ENCODE assay signal across 23 mouse cellular contexts in genomic region chr17:15401716-15402115, GRCm38 (mm10). TPM values are rescaled to one million over a fixed set of nuclear protein-coding genes. Genes with fewer than 3 reads are reported as not detected.
DNase-seq lines count a peak whose midpoint lies in the region; ATAC-seq and TF ChIP-seq lines count a peak whose summit lies in the region.
"Had no signal": no experiment of that assay in that cellular context is flagged by ENCODE, and none has a peak within 500 bp of the region (broad histone marks: within the 10 kb centered on the region; RNA-seq: fewer than 3 reads in every experiment).

No protein-coding gene starts in this region.

- H3K27ac ChIP-seq in liver, postnatal 0 days (ENCODE audit: low read depth), result no peak overlapping the region
- no peak overlapping the region for H3K27ac ChIP-seq in liver, embryonic 12.5 days
- H3K27ac ChIP-seq in midbrain, embryonic 10.5 days (replicated peaks), result no peak overlapping the region
- H3K27ac ChIP-seq in midbrain, embryonic 16.5 days (ENCODE audit: low read length), result no peak overlapping the region
- no peak overlapping the region for H3K27ac ChIP-seq in kidney, embryonic 16.5 days (ENCODE audit: low read length)

- H3K9me3 ChIP-seq in liver, postnatal 0 days (ENCODE audit: low read length), result no peaks in the 10 kb centered on the region
- H3K9me3 ChIP-seq in liver, embryonic 12.5 days (replicated peaks), result no peaks in the 10 kb centered on the region
- H3K9me3 ChIP-seq in midbrain, embryonic 10.5 days (replicated peaks), result no peaks in the 10 kb centered on the region
- no peaks in the 10 kb centered on the region for H3K9me3 ChIP-seq in midbrain, embryonic 16.5 days (replicated peaks; ENCODE audit: control insufficient read depth, low read length, poor library complexity, severe bottlenecking)
- no peaks in the 10 kb centered on the region for H3K9me3 ChIP-seq in kidney, embryonic 16.5 days (ENCODE audit: low read length)
- H3K9me3 ChIP-seq: G1E had no signal

- H3K4me2 ChIP-seq in liver, postnatal 0 days (ENCODE audit: low read depth, low read length), result no peak overlapping the region
- no peak overlapping the region for H3K4me2 ChIP-seq in liver, embryonic 12.5 days
- H3K4me2 ChIP-seq in midbrain, embryonic 16.5 days (ENCODE audit: low read length), result no peak overlapping the region
- no peak overlapping the region for H3K4me2 ChIP-seq in kidney, embryonic 16.5 days (replicated peaks; ENCODE audit: low read depth, low read length)

- 92% methylated on average over 17 of the region's 17 CpGs for WGBS in liver, postnatal 0 days (ENCODE audit: insufficient replicate concordance)
- WGBS in liver, embryonic 12.5 days (ENCODE audit: insufficient replicate concordance), result 87% methylated on average over 17 of the region's 17 CpGs
- WGBS in midbrain, embryonic 10.5 days, result 96% methylated on average over 17 of the region's 17 CpGs
- 98% methylated on average over 17 of the region's 17 CpGs for WGBS in midbrain, embryonic 16.5 days
- 95% methylated on average over 17 of the region's 17 CpGs for WGBS in kidney, embryonic 16.5 days

- H3K4me1 ChIP-seq in liver, postnatal 0 days (ENCODE audit: insufficient read depth), result peaks cover 5% of the 10 kb centered on the region
- peaks cover 8% of the 10 kb centered on the region for H3K4me1 ChIP-seq in liver, embryonic 12.5 days
- peaks cover 20% of the 10 kb centered on the region for H3K4me1 ChIP-seq in midbrain, embryonic 10.5 days
- peaks cover 19% of the 10 kb centered on the region for H3K4me1 ChIP-seq in midbrain, embryonic 16.5 days (ENCODE audit: control insufficient read depth, insufficient read depth, low read length)
- peaks cover 9% of the 10 kb centered on the region for H3K4me1 ChIP-seq in kidney, embryonic 16.5 days (ENCODE audit: insufficient read depth, low read length)

- ATAC-seq in liver, postnatal 0 days, result no peak
- no peak for ATAC-seq in liver, embryonic 12.5 days
- ATAC-seq in midbrain, embryonic 16.5 days, result no peak
- 0 out of 2 replicates have a peak, but pooled peaks have one; percentile 27 for ATAC-seq in monocyte, adult 5-6 weeks (replicated peaks; ENCODE audit: insufficient number of reproducible peaks, low FRiP score, low TSS enrichment, poor library complexity, severe bottlenecking)
- ATAC-seq in kidney, embryonic 16.5 days (ENCODE audit: low FRiP score, low TSS enrichment), result no peak
- ATAC-seq: activated CD4-positive, CD25-positive, alpha-beta regulatory T cell, adult 4 months; CD4-positive, CD25-positive, alpha-beta regulatory T cell, adult 4 months; Patski had no signal

- H3K27me3 ChIP-seq in liver, postnatal 0 days (ENCODE audit: insufficient read depth, low read length), result no peaks in the 10 kb centered on the region
- no peaks in the 10 kb centered on the region for H3K27me3 ChIP-seq in liver, embryonic 12.5 days (replicated peaks)
- no peaks in the 10 kb centered on the region for H3K27me3 ChIP-seq in midbrain, embryonic 10.5 days (ENCODE audit: low read depth, poor library complexity, severe bottlenecking)
- no peaks in the 10 kb centered on the region for H3K27me3 ChIP-seq in midbrain, embryonic 16.5 days (ENCODE audit: control insufficient read depth, insufficient read depth, low read depth, low read length)
- H3K27me3 ChIP-seq in kidney, embryonic 16.5 days (ENCODE audit: insufficient read depth, low read length), result no peaks in the 10 kb centered on the region
- H3K27me3 ChIP-seq: CH12.LX, Patski had no signal

- TF ChIP-seq CTCF in liver, postnatal 0 days (IDR thresholded peaks at IDR 0.05; ENCODE audit: low read depth), result no peak

- H3K9ac ChIP-seq in liver, postnatal 0 days (replicated peaks), result no peak overlapping the region
- no peak overlapping the region for H3K9ac ChIP-seq in liver, embryonic 12.5 days
- no peak overlapping the region for H3K9ac ChIP-seq in midbrain, embryonic 16.5 days (ENCODE audit: low read depth, low read length)
- no peak overlapping the region for H3K9ac ChIP-seq in kidney, embryonic 16.5 days (replicated peaks; ENCODE audit: low read length)

- peaks cover 26% of the 10 kb centered on the region for H3K36me3 ChIP-seq in liver, postnatal 0 days (replicated peaks; ENCODE audit: insufficient read depth, low read length)
- peaks cover 35% of the 10 kb centered on the region for H3K36me3 ChIP-seq in liver, embryonic 12.5 days
- H3K36me3 ChIP-seq in midbrain, embryonic 10.5 days, result peaks cover 54% of the 10 kb centered on the region
- peaks cover 35% of the 10 kb centered on the region for H3K36me3 ChIP-seq in midbrain, embryonic 16.5 days (ENCODE audit: control insufficient read depth, insufficient read depth, low read length)
- H3K36me3 ChIP-seq in kidney, embryonic 16.5 days (ENCODE audit: insufficient read depth, low read length), result peaks cover 37% of the 10 kb centered on the region

- peak; percentile 82 for DNase-seq in heart, adult 11 months
- no peak for DNase-seq in heart, adult 9 months (ENCODE audit: low spot score in 2 of 2)
- peak; percentile 10 for DNase-seq in liver, postnatal 0 days
- peak; percentile 8 for DNase-seq in midbrain, embryonic 10.5 days (ENCODE audit: low spot score)
- DNase-seq: adrenal gland, adult 2 months; adrenal gland, adult 8-10 months; adrenal gland, postnatal 10 days; adrenal gland, postnatal 14 days; adrenal gland, postnatal 25 days; adrenal gland, postnatal 36 days; B cell, adult 2 months; cerebellum, adult 11 months; cerebellum, adult 11-12 months had no signal

- no peak for TF ChIP-seq EP300 in liver, postnatal 0 days (IDR thresholded peaks at IDR 0.05; ENCODE audit: low read depth)

- no peak overlapping the region for H3K4me3 ChIP-seq in liver, postnatal 0 days (ENCODE audit: low read depth, low read length)
- no peak overlapping the region for H3K4me3 ChIP-seq in liver, embryonic 12.5 days
- H3K4me3 ChIP-seq in midbrain, embryonic 10.5 days, result no peak overlapping the region
- H3K4me3 ChIP-seq in midbrain, embryonic 16.5 days (ENCODE audit: low read depth, low read length), result no peak overlapping the region
- no peak overlapping the region for H3K4me3 ChIP-seq in kidney, embryonic 16.5 days (ENCODE audit: low read length)

RNA-seq across cellular contexts. Expression of gene Fam120b, which starts 5.7 kb away (rescaled TPM):
- polyA plus RNA-seq in liver, postnatal 0 days (2015; fragmentation: Nextera tagmentation; extraction: Ambion mirVana), result 5.0 and 5.2 TPM in 2 replicates
- 8.6 and 8.9 TPM in 2 replicates for polyA plus RNA-seq in liver, embryonic 12.5 days (2016; fragmentation: Nextera tagmentation; extraction: Ambion mirVana)
- polyA plus RNA-seq in midbrain, embryonic 10.5 days (2016; fragmentation: Nextera tagmentation; extraction: Ambion mirVana), result 27.4 and 34.7 TPM in 2 replicates
- polyA plus RNA-seq in midbrain, embryonic 16.5 days (2015; fragmentation: Nextera tagmentation; extraction: Ambion mirVana), result 50.0 and 54.3 TPM in 2 replicates
- total RNA-seq in monocyte, adult 5-6 weeks (2017), result 25.5 to 42.6 TPM (median 29.4 TPM) in 3 replicates
- polyA plus RNA-seq in kidney, embryonic 16.5 days (2015; fragmentation: Nextera tagmentation; extraction: Ambion mirVana), result 31.4 and 32.4 TPM in 2 replicates

RNA-seq across cellular contexts. Expression of gene Dll1, which starts 25.0 kb away (rescaled TPM):
- 1.9 and 2.6 TPM in 2 replicates for polyA plus RNA-seq in liver, postnatal 0 days (2015; fragmentation: Nextera tagmentation; extraction: Ambion mirVana)
- polyA plus RNA-seq in liver, embryonic 12.5 days (2016; fragmentation: Nextera tagmentation; extraction: Ambion mirVana), result 1.5 and 1.7 TPM in 2 replicates
- 68.1 and 80.9 TPM in 2 replicates for polyA plus RNA-seq in midbrain, embryonic 10.5 days (2016; fragmentation: Nextera tagmentation; extraction: Ambion mirVana)
- polyA plus RNA-seq in midbrain, embryonic 16.5 days (2015; fragmentation: Nextera tagmentation; extraction: Ambion mirVana), result 17.8 and 18.5 TPM in 2 replicates
- total RNA-seq in monocyte, adult 5-6 weeks (2017), result 0.19 to 1.4 TPM in 2 of 3 replicates, not detected in the other
- 34.4 and 36.9 TPM in 2 replicates for polyA plus RNA-seq in kidney, embryonic 16.5 days (2015; fragmentation: Nextera tagmentation; extraction: Ambion mirVana)
- total RNA-seq: G1E, MEL had no signal
- polyA plus RNA-seq: G1E had no signal

Comparison
In these comparisons a context has a peak if more than half of its experiments do, and no peak if none do; other contexts are left out.
1. DNase-seq: peak in heart, adult 11 months (single experiment), liver, postnatal 0 days (single experiment) and midbrain, embryonic 10.5 days (single experiment); none in heart, adult 9 months (0 of 2).